Mouse (Mus musculus) stomach, embryonic 14.5 days (tissue): ENCODE measurements around the gene Rtl8a. TPM values are rescaled to one million over a fixed set of nuclear protein-coding genes. Genes with fewer than 3 reads are reported as not detected.
"Not testable (repeated sequence)": the region's sequence is repeated elsewhere in the genome, so short reads cannot be mapped to it uniquely, and the experiment has no call there.

Experiments used
- ATAC-seq: fragments of 200-750 bp; cut with Nextera tagmentation; 2 replicates; pipeline ENCODE4 v1.8.0; 2017; ENCODE audit warnings: low read depth, moderate TSS enrichment; ENCODE audit not compliant: insufficient number of reproducible peaks, insufficient read depth, low FRiP score
- H3K27ac ChIP-seq: fragments of 300-500 bp; sonication (generic); 2 replicates; pipeline ENCODE4 v1.5.1; 2014; ENCODE audit warnings: mild to moderate bottlenecking, low read length, moderate library complexity, mixed read lengths
- H3K27me3 ChIP-seq: fragments of 300-500 bp; sonication (generic); 2 replicates; pipeline ENCODE4 v1.6.1; 2014; ENCODE audit warnings: low read length, control low read depth, mixed read lengths; ENCODE audit not compliant: control insufficient read depth, insufficient read depth
- H3K36me3 ChIP-seq: fragments of 300-500 bp; sonication (generic); 2 replicates; pipeline ENCODE4 v1.6.1; 2014; ENCODE audit warnings: mild to moderate bottlenecking, control low read depth, low read length, moderate library complexity, mixed read lengths; ENCODE audit not compliant: control insufficient read depth, insufficient read depth
- H3K4me1 ChIP-seq: fragments of 300-500 bp; sonication (generic); 2 replicates; pipeline ENCODE4 v1.6.1; 2014; ENCODE audit warnings: low read length, control low read depth, mixed read lengths; ENCODE audit not compliant: control insufficient read depth, insufficient read depth
- H3K4me2 ChIP-seq: fragments of 300-500 bp; sonication (generic); replicated peaks from 2 replicates; pipeline ENCODE4 v1.6.1; 2014; ENCODE audit warnings: low read depth, low read length, control low read depth
- H3K4me3 ChIP-seq: fragments of 300-500 bp; sonication (generic); 2 replicates; pipeline ENCODE4 v1.5.1; 2014; ENCODE audit warnings: low read depth, low read length, control low read depth
- H3K9ac ChIP-seq: fragments of 300-500 bp; sonication (generic); replicated peaks from 2 replicates; pipeline ENCODE4 v1.6.1; 2014; ENCODE audit warnings: low read depth, mild to moderate bottlenecking, control low read depth, low read length, moderate library complexity, mixed read lengths
- H3K9me3 ChIP-seq: fragments of 300-500 bp; sonication (generic); 2 replicates; pipeline ENCODE4 v1.6.1; 2016; ENCODE audit warnings: low read depth, low read length, control low read depth; ENCODE audit not compliant: control insufficient read depth
- WGBS: fragments of 180-500 bp; shearing (Covaris S2); extraction: QIAGEN DNeasy Blood & Tissue Kit; methylation state at CpG from one replicate; pipeline ENCODE4 v1.1.7; 2014; 5-methylcytosine and 5-hydroxymethylcytosine counted together
- polyA plus RNA-seq: library from polyadenylated mRNA; unstranded; fragments of >200 nt; fragmentation: Nextera tagmentation; extraction: Ambion mirVana; gene quantifications from 2 replicates; pipeline ENCODE4 v1.2.1, GENCODE M21; 2014

The Rtl8a gene
- polyA plus RNA-seq, 1 experiment from 2014 or later = 69.6 TPM

DNA sequence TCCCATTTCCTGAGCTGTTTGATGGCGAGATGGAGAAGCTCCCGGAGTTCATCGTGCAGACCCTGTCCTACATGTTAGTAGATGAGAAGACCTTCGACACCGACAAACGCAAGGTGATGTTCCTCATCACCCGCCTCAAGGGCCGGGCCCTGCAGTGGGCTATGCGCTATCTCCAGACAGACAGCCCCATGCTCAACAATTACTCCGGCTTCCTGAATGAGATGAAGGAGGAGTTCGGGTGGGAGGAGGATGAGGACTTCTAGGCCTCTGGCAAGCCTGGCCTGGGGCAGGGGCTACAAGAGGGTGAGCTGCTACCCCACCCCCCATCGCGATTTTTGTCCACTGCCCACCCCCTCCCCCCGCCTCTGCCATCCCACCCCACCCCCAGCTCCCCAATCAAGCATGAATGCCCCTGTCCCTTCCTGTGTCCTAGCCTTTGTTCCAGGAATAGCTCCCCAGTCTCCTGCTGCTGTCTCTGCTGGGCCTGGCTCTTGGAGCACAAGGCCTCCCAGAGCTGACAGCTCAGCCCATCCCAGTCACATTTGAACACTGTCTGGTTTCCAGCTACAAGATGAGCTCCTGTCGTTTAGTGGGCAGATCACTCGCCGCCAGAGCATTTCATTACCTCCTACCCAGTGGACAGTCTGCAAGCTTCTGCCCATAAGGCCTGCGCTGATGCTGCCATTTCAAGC, 35.2 kb downstream of the Rtl8a start:
- Histone ChIP-seq H3K4me1 (no peaks in the 10 kb centered on the region), H3K4me2 (peak overlapping the region; percentile 47), H3K27me3 (no peaks in the 10 kb centered on the region), H3K36me3 (no peaks in the 10 kb centered on the region), H3K27ac (no peak overlapping the region), H3K9ac (peak overlapping the region; percentile 45; the same call in 1 of the 2 replicates), H3K9me3 (no peaks in the 10 kb centered on the region), H3K4me3 (peak overlapping the region; percentile 32)
- peak; percentile 28; the same call in 1 of the 2 replicates for ATAC-seq
- 40% methylated on average over 17 of the region's 18 CpGs for WGBS

GRCm38 (mm10) chrX:53607242-53608121, 36.0 kb downstream of the Rtl8a start, which contains the start of gene Rtl8c:
Gene Rtl8c (plus strand): TSS chrX:53608032.
- Histone ChIP-seq H3K9ac (peak within 1 kb of the TSS; percentile 45; the same call in 1 of the 2 replicates), H3K9me3 (no peaks in the 10 kb centered on the region)

GRCm38 (mm10) chrX:53606176-53606575, 37.3 kb downstream of the Rtl8a start:
- 22% methylated on average over 1 of the region's 1 CpGs for WGBS
- not testable (repeated sequence) for H3K9me3 ChIP-seq, ATAC-seq, H3K4me3 ChIP-seq, H3K36me3 ChIP-seq, H3K4me2 ChIP-seq, H3K27ac ChIP-seq, H3K4me1 ChIP-seq, H3K27me3 ChIP-seq, H3K9ac ChIP-seq

More at GRCm38 (mm10) chrX:53607242-53608121, 36.0 kb downstream of the Rtl8a start, which contains the start of gene Rtl8c:
- H3K4me3 ChIP-seq = peak within 1 kb of the TSS; percentile 32
- H3K27ac ChIP-seq = no peak within 1 kb of the TSS
- no peaks in the 10 kb centered on the region for H3K36me3 ChIP-seq
- H3K4me2 ChIP-seq = peak within 1 kb of the TSS; percentile 47
- H3K27me3 ChIP-seq = no peaks in the 10 kb centered on the region
- ATAC-seq = peak; percentile 90
- H3K4me1 ChIP-seq = no peaks in the 10 kb centered on the region
- 33% methylated on average over 20 of the region's 20 CpGs for WGBS

- H3K4me1 ChIP-seq, H3K9me3 ChIP-seq, H3K4me3 ChIP-seq, H3K4me2 ChIP-seq, H3K27me3 ChIP-seq, H3K27ac ChIP-seq, ATAC-seq, H3K36me3 ChIP-seq, H3K9ac ChIP-seq: not testable (repeated sequence)
- WGBS = 43% methylated on average over 2 of the region's 2 CpGs
These were observed 43.5 kb downstream of the Rtl8a start for GRCm38 (mm10) chrX:53599993-53600392.

Other genes starting within 250 kb of the Rtl8a start
- not detected in 2 replicates for gene Etd, start 208.8 kb downstream of the Rtl8a start, polyA plus RNA-seq
- 39.7 and 46.2 TPM in 2 replicates for gene Rtl8c, start 35.6 kb downstream of the Rtl8a start, polyA plus RNA-seq
- gene Gm14597, start 34.7 kb downstream of the Rtl8a start, polyA plus RNA-seq = not detected in 2 replicates
- gene Rtl8b, start 26.7 kb upstream of the Rtl8a start, polyA plus RNA-seq = 51.0 and 58.6 TPM in 2 replicates
- 0.17 and 0.24 TPM in 2 replicates for gene 4930502E18Rik, start 81.1 kb upstream of the Rtl8a start, polyA plus RNA-seq
- gene 1700013H16Rik, start 114.1 kb upstream of the Rtl8a start, polyA plus RNA-seq = not detected in 2 replicates
- gene Zfp36l3, start 132.7 kb upstream of the Rtl8a start, polyA plus RNA-seq = not detected in 2 replicates
- gene Xlr, start 154.0 kb upstream of the Rtl8a start, polyA plus RNA-seq = 0.88 and 2.0 TPM in 2 replicates